Mouse (Mus musculus): ENCODE measurements around the gene Asic2.

The Asic2 gene

DNA sequence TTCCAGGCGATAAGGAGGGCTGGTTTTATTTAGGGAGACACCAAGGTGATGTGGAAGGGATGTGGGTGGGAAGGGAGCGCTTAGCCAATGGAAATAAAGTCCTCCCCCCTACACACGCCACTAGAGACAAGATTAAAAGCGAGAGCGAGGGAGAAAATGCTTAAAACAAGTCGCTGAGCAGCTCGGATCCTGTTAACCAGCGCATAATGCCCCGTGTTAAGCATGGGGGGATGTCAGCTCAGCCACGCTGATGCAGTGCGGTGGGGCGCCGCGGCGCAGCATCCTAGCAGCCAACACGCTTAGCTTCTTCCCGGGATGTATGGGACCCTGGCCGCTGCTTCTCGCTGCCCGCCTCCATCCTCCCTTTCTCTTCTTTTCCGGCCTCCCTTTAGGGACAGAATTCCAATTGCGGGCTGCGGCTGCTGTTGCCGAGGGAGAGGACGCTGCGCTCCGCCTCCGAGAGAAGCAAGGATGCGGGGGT is at the start of gene Asic2:
TSS of gene Asic2 (minus strand) at position 57 of the 481 bp plus-strand sequence.
- DNase-seq (ENCODE audit: low read depth, low spot score), result peak; percentile 91

DNA sequence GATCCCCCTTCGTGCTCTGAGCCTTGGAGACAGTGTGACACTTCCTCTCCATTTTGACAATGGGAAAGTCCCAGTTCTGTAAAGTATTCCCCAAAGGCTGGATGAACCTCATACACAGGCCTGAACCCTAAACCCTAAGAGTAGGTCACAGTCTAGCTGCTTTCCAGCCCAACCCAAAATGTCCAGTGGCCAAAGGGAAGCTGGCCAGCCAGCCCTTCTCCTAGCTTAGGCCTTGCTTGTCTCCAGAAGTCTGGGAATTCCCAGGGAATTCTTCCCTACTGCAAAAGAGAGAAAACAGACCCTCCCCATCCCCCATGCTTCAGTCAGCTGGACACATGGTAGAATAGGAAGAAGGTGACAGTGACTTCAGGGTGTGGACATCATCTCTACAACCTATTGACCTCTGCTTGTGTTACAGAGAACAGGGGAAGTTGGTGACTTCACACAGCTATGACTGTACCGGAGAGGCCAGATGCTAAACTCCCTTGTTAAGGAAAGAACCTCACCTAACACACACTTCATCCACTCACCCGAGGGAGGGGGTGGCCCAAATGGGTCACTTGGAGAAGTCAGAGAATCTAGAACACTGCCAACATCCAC is 48.0 kb upstream of the Asic2 start:
- no peak for DNase-seq (ENCODE audit: low read depth, low spot score)

DNA sequence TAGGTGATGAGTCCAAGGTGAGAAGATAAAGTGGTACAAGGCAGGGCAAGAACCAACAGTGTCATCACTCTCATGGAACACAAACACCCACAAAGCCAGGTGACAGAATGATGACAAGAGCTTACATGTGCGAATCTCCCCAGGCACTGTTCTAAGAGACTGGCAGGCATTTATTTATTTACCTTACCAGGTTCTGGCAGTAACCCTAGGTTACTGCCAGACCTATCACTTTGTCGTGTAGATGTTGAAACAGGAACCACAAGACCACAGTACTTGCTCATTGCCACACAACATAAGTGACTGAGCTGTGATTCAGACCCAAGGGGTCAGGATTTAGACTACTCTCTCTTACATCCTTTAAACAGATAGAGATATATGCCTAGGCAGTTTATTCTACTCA is 46.8 kb upstream of the Asic2 start:
- no peak for DNase-seq (ENCODE audit: low read depth, low spot score)

DNA sequence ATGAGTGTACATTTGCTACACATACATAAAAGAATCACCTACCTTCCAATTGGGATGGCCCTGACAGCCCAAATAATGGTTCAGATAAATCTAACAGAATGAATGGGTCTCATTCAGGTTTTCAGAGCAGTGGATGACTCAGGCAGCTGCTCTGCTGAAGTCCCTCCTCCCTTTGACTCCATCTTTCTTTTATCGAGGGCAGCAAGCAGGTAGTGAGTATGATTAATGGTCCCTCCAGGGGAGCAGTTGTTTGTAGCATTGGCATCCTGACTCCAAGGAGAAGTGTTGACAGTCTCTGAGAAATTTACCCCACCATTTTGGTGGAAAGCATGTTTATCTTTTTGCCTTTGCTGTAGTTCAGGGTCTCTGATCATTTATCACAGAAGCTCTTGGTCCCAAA is 45.5 kb upstream of the Asic2 start:
- DNase-seq (ENCODE audit: low read depth, low spot score), result no peak

DNA sequence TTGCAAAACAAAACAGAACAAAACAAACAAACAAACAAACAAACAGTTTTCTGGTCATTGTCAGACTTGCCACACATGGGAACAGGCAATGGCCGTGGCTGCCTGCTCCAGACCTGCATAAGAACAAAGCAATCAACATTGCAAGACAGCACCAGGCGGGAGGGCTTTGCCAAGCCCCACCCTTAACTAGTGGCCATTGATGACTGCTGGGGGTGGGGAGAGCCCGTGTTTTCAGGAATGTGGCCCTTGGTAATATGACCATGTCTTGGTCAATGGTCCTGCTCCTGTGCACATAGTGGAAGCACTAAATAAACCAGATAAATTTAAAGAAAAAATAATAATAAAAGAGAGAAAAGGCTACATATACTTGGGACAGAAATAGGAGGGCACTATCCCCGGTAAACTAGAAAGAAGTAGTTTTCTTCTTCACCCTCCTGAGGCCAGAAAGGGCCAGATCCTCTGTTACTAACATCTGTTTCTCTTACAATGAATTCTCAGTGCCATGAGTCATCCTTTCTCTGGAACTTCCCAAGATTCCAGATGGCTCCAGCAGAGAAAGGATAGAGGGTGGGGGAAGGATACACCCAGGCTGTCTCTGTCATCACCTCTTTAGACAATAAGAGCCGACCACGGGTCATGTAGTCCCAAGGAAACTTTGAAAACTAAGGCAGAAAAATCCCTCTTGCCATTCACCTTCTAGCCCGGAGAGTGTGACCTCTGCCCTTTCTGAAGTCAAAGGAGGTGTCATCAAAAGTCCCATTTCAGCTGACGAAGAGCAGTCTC is 43.3 kb upstream of the Asic2 start:
- DNase-seq (ENCODE audit: low read depth, low spot score), result peak; percentile 53

DNA sequence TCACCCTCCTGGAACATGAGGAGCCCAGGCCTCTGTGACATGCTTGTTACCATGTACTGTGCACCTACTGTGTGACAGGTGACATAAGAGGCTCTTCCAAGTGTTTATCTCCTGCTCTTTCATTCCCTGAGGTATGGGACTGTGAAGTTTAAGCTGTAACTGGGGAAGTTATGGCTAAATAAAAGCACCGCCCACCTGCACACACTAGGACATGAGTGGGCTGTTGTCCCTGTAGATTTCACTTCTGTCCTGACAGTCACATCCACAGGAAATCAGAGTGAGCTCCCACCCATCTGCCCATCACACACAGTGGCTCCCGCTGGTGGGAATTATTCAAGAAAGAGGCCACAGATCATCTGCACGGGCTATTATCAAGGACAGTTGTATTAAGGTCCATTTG is 41.9 kb upstream of the Asic2 start:
- peak; percentile 42 for DNase-seq (ENCODE audit: low read depth, low spot score)

DNA sequence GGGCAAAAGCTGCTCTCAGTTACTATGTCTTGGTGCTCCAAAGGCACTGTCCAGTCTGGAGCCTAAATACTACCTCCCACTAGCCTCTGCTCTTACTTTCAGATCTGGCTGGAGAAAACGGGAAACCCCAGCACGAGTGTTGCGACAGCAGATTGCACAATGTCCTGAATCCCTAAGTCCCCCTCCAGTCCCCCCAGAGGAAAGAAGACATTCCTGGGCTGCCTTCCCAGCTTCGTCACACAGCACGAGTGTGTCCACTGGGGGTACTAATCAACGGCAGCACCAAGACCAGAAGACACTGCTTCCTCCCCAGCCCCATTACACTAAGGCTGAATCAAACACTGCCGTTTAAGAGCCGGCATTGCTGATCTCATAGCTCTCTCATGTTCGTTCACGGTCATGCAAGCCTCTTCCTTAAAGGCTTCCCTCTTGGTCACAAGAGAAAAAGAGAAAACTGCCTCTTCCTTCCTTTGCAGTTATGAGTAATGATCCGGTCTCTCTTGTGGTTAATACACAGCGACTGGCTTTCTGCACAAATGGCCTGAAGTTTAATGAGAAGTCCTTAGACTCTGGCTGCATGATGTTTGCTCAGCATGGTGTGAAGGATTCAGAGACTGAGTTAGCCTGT is 38.7 kb upstream of the Asic2 start:
- peak; percentile 37 for DNase-seq (ENCODE audit: low read depth, low spot score)

DNA sequence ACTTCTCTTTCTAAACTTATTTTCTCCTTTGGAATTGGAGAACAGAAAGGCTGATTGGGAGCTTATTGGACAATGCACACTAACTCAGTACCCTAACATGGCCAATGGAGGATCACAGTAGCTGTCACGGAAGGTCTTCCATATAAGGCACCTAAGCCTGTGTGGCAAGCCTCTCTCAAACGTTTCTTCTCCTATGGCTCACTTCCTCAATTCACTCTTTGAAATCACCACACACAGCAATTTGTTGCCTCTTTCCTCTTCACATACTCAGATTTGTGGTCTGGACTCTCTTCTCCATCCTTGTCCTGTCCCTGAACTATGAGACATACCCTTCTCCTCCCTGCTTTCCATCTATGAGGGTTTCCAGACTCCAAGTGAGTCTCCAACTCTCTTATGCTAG is 36.6 kb upstream of the Asic2 start:
- no peak for DNase-seq (ENCODE audit: low read depth, low spot score)

DNA sequence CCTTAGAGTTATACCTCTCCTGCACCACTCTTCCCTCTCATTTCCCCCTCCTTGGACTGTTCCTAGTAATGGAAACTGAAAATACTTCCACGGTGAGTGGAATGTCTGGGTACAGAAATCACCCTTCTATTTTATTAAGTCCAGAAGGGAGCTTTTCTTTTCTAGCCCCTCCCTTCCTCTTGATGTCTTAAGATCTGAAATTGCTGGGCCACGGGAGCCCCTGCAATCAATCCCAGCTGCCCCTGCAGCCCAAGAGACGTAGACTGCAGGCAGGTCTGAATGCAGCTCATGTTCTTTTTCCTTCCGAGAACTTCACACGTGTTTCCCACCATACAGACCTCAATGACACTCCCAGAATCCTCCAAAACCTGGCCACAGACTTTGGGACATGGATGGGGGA is 32.3 kb upstream of the Asic2 start:
- DNase-seq (ENCODE audit: low read depth, low spot score), result no peak

DNA sequence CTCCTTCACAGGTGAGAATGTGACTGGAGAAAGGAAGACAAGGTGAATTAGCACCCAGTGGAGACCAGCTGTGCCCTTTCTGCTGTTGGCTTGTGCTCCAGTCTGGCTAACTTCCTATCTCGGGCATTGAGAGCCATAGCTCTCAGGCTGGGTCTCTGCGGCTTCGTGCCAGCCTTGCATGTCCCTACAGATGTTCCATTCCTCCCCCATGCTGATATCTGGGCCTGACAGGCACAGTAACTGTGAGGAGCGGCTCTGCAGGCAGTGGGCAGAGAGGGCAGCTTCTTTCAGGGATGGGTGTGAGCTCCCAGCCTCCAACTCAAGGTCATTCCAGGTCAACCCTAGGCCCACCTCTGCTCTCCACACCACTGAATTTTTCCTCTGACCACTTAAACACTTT is 31.2 kb upstream of the Asic2 start:
- no peak for DNase-seq (ENCODE audit: low read depth, low spot score)

DNA sequence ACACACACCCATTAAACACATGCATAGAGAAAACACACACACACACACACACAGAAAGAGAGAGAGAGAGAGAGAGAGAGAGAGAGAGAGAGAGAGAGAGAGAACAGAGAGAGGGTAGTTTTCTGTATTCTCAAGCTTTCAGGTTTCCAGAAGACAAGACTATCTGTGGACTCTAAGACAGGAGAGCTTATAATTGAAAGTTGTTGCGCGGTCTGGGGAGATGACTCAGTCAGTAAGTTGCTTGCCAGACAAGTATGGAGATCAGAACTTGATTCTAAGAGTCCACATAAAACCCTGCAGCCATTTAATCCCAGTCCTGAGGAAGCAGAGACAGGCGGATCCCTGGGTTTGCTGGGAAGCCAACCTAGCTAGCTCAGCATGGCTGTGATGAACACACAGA is 30.4 kb upstream of the Asic2 start:
- DNase-seq (ENCODE audit: low read depth, low spot score), result no peak

DNA sequence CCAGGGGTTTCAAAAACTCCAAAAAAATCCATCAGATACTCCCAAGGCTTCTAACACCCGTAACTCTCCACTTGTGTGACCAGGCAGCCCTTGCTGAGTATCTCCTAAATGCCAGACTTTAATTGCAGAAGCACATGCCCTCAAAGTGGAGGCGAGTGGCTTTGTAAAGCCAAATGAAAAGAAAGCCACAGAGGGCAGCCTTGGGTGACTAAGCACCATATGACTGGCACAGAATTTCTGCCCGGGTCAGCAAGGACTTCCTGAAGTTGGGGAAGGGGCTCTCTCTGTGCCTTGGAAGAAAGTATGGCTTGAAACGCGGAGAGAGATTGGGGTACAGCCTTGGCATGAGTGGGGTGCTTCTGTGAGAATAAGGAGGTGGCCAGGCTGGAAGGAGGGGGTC is 28.8 kb upstream of the Asic2 start:
- DNase-seq (ENCODE audit: low read depth, low spot score), result no peak

DNA sequence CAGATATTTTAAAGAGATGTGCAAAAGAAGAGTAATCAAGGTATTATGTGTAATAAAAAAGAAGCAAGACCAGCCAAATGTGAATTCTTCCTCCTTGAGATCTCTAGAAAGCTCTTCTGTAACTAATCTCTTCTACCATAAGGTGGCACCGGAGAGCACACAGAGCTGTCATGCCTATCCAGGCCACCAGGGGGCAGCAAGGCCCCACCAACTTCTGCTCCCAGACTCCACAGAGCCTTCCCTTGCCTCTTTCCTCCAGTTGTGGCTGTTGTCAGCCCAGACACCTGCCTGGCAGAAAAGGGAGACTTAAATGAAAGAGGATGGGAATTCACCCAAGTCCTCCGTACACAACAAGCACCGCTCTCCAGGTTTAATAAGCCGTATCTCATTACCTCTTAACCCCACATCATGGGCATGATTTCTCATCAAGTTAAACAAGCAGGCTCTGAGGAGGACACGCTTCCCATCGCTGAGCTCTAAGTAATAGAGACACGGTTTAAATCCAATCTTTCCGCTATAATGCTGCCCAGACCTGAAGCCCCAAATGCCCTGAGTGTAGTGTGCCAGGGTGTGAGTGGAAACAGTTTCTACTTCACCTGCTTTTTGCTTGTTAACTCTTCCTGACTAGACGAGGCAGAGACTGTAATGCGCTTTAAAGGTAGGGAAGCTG is 28.1 kb upstream of the Asic2 start:
- DNase-seq (ENCODE audit: low read depth, low spot score), result peak; percentile 78

DNA sequence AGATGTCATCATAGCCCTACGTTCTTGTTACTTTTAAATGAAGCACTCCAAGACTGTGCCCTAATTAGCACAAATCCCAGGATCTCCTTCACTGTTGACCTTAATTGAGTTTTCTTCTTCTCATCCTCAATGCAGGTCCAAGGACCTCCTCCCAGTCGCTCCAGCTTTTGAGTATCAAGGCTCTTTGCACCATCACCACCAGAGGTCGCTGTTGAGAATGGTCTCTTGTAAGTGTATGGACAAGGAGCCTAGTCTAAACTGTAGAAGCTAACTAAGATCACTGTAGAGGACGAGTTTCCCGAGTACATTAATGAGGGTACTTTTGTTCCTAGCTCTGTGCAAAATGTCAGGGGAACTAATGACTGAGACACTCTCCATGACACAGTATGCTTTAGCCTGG is 14.9 kb upstream of the Asic2 start:
- peak; percentile 91 for DNase-seq (ENCODE audit: low read depth, low spot score)

DNA sequence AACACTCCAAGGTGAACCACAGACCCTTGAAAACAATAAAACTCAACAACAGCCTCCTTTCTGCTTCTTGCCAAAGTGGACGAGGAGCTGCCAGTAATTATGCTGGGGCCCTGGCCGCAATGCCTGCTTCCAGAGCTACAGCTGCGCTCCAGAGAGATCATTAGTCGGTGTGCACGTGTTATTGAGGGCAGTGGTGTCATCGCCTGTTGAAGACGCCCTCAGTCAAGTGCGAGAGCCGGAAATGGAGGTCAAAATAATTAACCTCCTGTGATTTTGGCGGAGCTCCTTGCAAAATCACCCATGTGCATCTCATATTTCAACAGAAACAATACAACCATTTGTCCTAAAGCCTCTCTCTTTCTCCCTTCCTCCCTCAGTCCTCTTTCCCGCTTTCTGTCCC is 13.9 kb upstream of the Asic2 start:
- no peak for DNase-seq (ENCODE audit: low read depth, low spot score)

DNA sequence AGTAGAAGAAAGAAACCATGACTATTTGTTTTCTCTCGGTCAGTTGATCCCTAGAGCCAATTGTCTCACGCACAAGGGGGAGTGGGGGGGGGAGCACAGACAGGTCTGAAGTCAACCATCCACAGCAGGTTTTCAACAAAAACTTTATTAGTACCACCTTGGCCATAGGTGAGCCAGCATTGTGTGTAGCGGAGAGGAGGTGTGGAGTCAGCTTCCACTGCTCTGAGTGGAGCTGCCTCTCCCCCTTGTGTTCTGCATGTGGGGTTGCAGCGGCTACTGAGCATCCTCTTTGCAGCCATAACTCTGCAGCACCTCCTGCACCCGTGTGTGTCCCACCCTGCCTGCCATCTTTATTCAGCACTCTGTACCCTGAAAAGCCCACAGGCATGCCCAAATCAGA is 6.3 kb upstream of the Asic2 start:
- DNase-seq (ENCODE audit: low read depth, low spot score), result peak; percentile 83

DNA sequence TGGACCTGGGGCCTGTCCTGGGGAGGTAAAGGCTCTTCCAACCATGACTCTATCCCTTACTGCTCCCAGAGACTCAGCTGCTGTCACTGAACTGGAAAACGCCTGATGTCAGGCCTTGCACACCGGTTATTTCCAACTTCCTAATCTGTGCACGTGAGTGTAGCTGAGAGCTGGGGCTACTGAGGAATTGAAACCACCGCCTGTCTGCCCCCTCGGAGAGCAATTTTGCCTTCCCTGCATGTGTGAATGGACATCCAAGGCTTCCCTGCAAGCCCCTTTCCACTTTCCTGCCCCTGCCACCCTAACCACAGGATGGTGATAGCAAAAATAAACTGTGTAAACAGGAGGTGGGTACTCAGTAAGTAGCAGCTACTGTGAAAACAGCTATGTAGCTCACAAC is 5.4 kb upstream of the Asic2 start:
- no peak for DNase-seq (ENCODE audit: low read depth, low spot score)

DNA sequence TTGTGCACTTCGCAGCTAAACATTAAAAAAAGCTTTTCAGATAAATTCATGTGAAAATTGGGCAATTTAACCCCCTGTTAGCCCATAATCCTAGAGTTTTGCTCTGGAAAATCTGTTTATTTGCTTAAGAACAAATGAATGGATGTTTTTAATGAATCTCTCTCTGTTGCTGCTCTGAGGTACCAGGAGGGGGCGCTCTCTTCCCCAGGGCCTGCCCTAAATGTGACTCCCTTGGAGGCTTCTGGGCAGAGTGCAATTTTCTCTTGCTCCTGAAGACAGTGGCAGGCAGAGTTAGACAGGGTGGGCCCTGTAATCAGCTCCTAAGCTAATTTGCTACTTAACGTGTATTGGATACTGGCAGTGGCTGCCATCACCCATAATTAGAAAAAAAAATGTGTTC is 3.8 kb upstream of the Asic2 start:
- DNase-seq (ENCODE audit: low read depth, low spot score), result peak; percentile 53

DNA sequence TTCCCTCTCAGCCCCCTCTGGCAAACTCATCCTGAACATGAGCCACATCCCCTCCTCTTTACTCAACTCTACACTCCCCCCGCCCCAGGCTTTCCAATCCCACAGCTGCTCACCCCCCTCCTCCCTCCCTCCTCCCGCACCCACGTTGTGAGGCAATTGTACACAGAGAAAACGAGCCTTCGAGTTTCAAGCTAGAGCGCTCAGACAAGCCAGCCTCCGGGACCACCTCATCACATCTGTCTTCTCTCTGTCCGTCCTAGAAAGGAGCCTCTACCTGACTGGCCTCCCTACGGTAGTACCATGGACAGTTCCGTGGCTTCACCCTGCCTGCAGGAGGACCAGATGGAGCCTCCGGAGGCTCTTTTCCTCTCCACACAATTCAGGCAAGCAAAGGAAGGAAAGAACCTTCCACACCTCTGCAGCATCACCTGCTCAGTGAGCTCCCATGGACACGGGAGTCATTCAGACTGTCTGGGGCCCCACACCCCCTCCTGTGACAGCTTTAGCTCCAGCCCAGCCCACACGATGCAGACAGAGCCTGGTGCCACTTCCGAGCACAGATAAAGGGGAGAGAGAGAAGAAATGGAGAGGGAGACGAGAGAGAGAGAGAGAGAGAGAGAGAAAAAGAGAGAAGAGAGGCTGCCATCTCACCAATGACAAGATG is 1.5 kb downstream of the Asic2 start:
- peak; percentile 69 for DNase-seq (ENCODE audit: low read depth, low spot score)

DNA sequence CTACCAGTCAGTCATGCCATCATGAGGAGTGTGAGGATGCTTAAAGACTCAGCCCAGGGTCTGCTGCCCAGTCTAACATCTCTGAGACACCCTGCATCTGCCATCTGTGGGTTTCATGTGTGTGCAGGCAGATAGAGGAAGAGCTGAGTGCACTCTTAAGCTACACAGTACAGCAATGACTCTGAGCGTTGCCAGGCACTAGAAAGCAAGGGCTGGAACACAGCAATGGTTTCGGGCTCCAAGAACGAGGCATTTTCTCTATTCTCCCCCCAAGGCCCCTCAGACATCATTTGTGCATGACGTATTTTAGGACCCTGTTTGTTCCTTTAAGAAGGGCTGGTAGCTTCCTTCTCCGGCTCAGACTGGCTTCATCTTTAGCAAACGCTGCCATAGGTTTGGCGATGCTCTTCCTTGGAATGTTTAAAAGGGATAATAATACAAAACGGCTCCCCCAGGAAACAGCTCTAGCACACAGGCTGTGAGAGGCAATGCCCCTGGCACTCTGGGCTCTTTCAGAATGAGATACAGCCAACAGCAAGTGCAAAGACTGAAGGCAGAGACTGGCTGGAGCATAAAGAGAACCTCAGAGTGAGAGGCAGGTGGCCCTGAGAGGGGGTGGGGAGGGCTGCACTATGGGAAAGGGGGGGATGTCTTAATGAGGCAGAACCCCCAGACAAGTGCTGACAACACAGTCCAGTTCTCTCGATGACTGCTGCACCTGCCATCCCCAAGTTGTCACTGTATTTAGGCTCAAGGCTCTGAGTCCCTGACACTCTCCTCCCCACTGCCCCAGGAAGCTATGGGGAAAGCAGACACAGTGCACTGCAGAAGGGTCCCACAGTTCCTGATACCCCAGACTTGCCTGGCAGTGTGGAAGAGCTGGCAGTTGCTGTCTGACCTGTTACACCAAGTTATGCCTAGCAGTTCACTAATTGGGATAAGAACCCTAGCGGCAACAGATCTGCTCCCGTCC is 2.3 kb downstream of the Asic2 start:
- peak; percentile 58 for DNase-seq (ENCODE audit: low read depth, low spot score)

DNA sequence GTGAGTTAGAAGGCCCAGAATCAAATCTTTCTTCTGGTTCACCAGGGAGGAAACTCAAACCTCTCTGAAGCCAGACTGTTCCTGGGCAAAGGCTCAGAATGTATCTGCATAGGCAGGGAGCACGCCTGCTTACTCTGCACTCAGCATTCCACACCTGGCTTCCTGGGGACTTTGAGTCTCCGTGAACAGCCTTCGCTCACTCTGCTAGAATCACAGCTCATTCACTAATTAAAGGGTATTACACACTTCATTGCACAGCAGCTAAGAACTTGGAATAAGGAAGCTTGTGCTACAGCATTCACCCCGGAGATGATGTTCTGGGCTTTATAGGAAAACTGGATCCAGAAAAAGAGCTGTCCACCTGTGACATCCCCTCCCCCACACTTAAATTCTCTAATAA is 3.7 kb downstream of the Asic2 start:
- DNase-seq (ENCODE audit: low read depth, low spot score), result no peak

Measured in brain, adult 2 months (tissue).